Comparison of ENCODE assay signal across 9 mouse cellular contexts in the genomic region with DNA sequence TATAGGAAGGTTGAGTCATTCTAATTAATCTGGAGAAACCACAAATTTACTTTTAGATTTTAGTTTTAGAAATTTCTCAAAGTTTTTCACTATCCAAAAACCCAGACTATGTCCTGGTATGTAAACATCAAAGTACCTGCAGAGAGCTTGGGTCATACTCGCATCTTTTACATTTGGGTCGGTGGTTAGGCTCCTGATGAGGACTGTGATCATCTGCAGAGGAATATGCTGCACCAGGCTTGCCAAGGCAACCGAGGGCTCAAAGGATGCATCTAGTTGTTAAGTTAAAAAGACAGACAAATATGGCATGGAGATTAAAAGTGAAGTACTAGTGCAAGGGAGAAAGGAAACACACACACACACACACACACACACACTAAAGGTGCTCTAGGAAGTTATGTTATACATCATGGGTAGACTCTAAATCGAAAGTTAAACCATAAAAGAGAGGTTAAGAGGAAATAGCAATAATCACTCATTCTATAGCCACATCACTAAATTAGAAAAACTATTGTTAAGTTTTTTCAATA. TPM values are rescaled to one million over a fixed set of nuclear protein-coding genes. Genes with fewer than 3 reads are reported as not detected.
A peak's percentile ranks its signal among the peaks of the same experiment; 100 is the strongest.
DNase-seq lines count a peak whose midpoint lies in the region; ATAC-seq and TF ChIP-seq lines count a peak whose summit lies in the region.
"Had no signal": no experiment of that assay in that cellular context is flagged by ENCODE, and none has a peak within 500 bp of the region (broad histone marks: within the 10 kb centered on the region; RNA-seq: fewer than 3 reads in every experiment).

No protein-coding gene starts in this region.

- no peaks in the 10 kb centered on the region for H3K9me3 ChIP-seq in G1E (replicated peaks)
- no peaks in the 10 kb centered on the region for H3K9me3 ChIP-seq in forebrain, embryonic 16.5 days (ENCODE audit: control insufficient read depth, low read length)
- H3K9me3 ChIP-seq in midbrain, embryonic 10.5 days (replicated peaks), result no peaks in the 10 kb centered on the region

- no peak for TF ChIP-seq POLR2A in kidney, adult 2 months (IDR thresholded peaks at IDR 0.05; ENCODE audit: low read depth, low read length)

- H3K36me3 ChIP-seq in kidney, adult 2 months (ENCODE audit: control insufficient read depth, insufficient read depth, low read length), result peaks cover 3% of the 10 kb centered on the region; the same call in 1 of the 2 replicates
- H3K36me3 ChIP-seq in G1E (replicated peaks), result peaks cover 52% of the 10 kb centered on the region
- peaks cover 3% of the 10 kb centered on the region; the same call in 1 of the 2 replicates for H3K36me3 ChIP-seq in forebrain, embryonic 16.5 days (ENCODE audit: control insufficient read depth, insufficient read depth)
- H3K36me3 ChIP-seq in midbrain, embryonic 10.5 days, result peaks cover 40% of the 10 kb centered on the region

- no peak overlapping the region for H3K27ac ChIP-seq in kidney, adult 2 months (ENCODE audit: insufficient read depth, low read depth, low read length)
- H3K27ac ChIP-seq in forebrain, embryonic 16.5 days (ENCODE audit: low read length), result no peak overlapping the region
- H3K27ac ChIP-seq in midbrain, embryonic 10.5 days (replicated peaks), result no peak overlapping the region

- TF ChIP-seq CTCF in kidney, adult 2 months (conservative IDR thresholded peaks at IDR 0.05; ENCODE audit: insufficient read depth, insufficient read length, low read depth, low read length), result no peak
- TF ChIP-seq CTCF in G1E (IDR thresholded peaks at IDR 0.05; ENCODE audit: low read depth, low read length), result no peak

- H3K4me3 ChIP-seq in kidney, adult 2 months (ENCODE audit: insufficient read depth, low read depth, low read length), result peak overlapping the region; percentile 42; the same call in 1 of the 2 replicates
- H3K4me3 ChIP-seq in G1E (ENCODE audit: low read depth, low read length), result peak overlapping the region; percentile 98
- H3K4me3 ChIP-seq in forebrain, embryonic 16.5 days (replicated peaks; ENCODE audit: low read length), result no peak overlapping the region
- peak overlapping the region; percentile 84 for H3K4me3 ChIP-seq in midbrain, embryonic 10.5 days

- no peak for DNase-seq in kidney, adult 2 months
- DNase-seq in kidney, adult 11 months, result no peak
- no peak for DNase-seq in G1E (ENCODE audit: low spot score)
- no peak for DNase-seq in midbrain, embryonic 10.5 days (ENCODE audit: low spot score)
- DNase-seq in adrenal gland, postnatal 36 days, result no peak
- no peak for DNase-seq in right cerebral cortex, postnatal 25 days
- DNase-seq in layer of hippocampus, postnatal 10 days (ENCODE audit: low spot score in 2 of 2), result no peak
- DNase-seq: kidney, postnatal 14 days had no signal

- no peaks in the 10 kb centered on the region for H3K27me3 ChIP-seq in kidney, adult 2 months (replicated peaks; ENCODE audit: control insufficient read depth, insufficient read depth, low read length)
- no peaks in the 10 kb centered on the region for H3K27me3 ChIP-seq in G1E (ENCODE audit: insufficient read depth, low read length)
- no peaks in the 10 kb centered on the region for H3K27me3 ChIP-seq in forebrain, embryonic 16.5 days (replicated peaks; ENCODE audit: control insufficient read depth, insufficient read depth, low read length)
- no peaks in the 10 kb centered on the region for H3K27me3 ChIP-seq in midbrain, embryonic 10.5 days (ENCODE audit: low read depth, poor library complexity, severe bottlenecking)

- no peak for ATAC-seq in G1E (ENCODE audit: extremely low read depth, insufficient number of reproducible peaks, low FRiP score, poor library complexity, severe bottlenecking)
- ATAC-seq in forebrain, embryonic 16.5 days, result no peak

- 47% methylated on average over 4 of the region's 4 CpGs for WGBS in kidney, adult 2 months
- 87% methylated on average over 4 of the region's 4 CpGs for WGBS in forebrain, embryonic 16.5 days
- 91% methylated on average over 4 of the region's 4 CpGs for WGBS in midbrain, embryonic 10.5 days

- no peak overlapping the region for H3K9ac ChIP-seq in forebrain, embryonic 16.5 days (replicated peaks; ENCODE audit: low read depth, low read length)

- peaks cover 8% of the 10 kb centered on the region; the same call in 1 of the 2 replicates for H3K4me1 ChIP-seq in kidney, adult 2 months (ENCODE audit: control insufficient read depth, insufficient read depth, low read length)
- peaks cover 35% of the 10 kb centered on the region for H3K4me1 ChIP-seq in G1E (ENCODE audit: insufficient read depth, low read depth, low read length)
- H3K4me1 ChIP-seq in forebrain, embryonic 16.5 days (replicated peaks; ENCODE audit: control insufficient read depth, insufficient read depth, low read length), result peaks cover 34% of the 10 kb centered on the region
- peaks cover 33% of the 10 kb centered on the region for H3K4me1 ChIP-seq in midbrain, embryonic 10.5 days

- H3K4me2 ChIP-seq in forebrain, embryonic 16.5 days (ENCODE audit: low read length), result peak overlapping the region; percentile 39

RNA-seq across cellular contexts. Expression of a gene that starts 2.6 kb away (rescaled TPM):
- 6.4 and 7.4 TPM in 2 replicates for polyA plus RNA-seq in kidney, adult 2 months (2012; rRNA removed)
- total RNA-seq in G1E (2014; fragmentation: Nextera tagmentation) (57.9 and 64.8 TPM in 2 replicates), G1E (2017) (45.9 and 49.7 TPM in 2 replicates)
- polyA plus RNA-seq in G1E (2012), result 19.3 and 28.1 TPM in 2 replicates
- 21.4 and 24.6 TPM in 2 replicates for polyA plus RNA-seq in forebrain, embryonic 16.5 days (2015; fragmentation: Nextera tagmentation; extraction: Ambion mirVana)
- polyA plus RNA-seq in midbrain, embryonic 10.5 days (2016; fragmentation: Nextera tagmentation; extraction: Ambion mirVana), result 24.8 and 26.8 TPM in 2 replicates
- total RNA-seq in adrenal gland, postnatal 36 days (2021), result 10 to 100 TPM; 24.1 to 24.5 TPM
- total RNA-seq in layer of hippocampus, postnatal 10 days (2021), result 10 to 100 TPM; 26.1 to 26.5 TPM
